Mouse (Mus musculus) adrenal gland, adult 8-10 months (tissue): ENCODE measurements around the gene Gm37240. TPM values are rescaled to one million over a fixed set of nuclear protein-coding genes. Genes with fewer than 3 reads are reported as not detected.

Experiments
- DNase-seq: peaks from one replicate; pipeline ENCODE4 v3.0.0; 2022
- total RNA-seq, 4 experiments: library from RNA; stranded (reverse); gene quantifications; 2 replicates each; pipeline ENCODE4 v1.2.4; 2022

Gm37240 gene
- total RNA-seq, 4 experiments from 2014 or later = 5.4 to 9.8 (median 7.2) TPM

- no peak for DNase-seq
These were observed 1249.3 kb downstream of the Gm37240 start for GRCm38 (mm10) chr3:84637890-84638578.

GRCm38 (mm10) chr3:84637095-84637494 is 1250.2 kb downstream of the Gm37240 start:
- DNase-seq = no peak

GRCm38 (mm10) chr3:84631586-84631985 is 1255.7 kb downstream of the Gm37240 start:
- no peak for DNase-seq

GRCm38 (mm10) chr3:84622026-84622425 is 1265.3 kb downstream of the Gm37240 start:
- no peak for DNase-seq

GRCm38 (mm10) chr3:84619725-84620124 is 1267.6 kb downstream of the Gm37240 start:
- DNase-seq = no peak

GRCm38 (mm10) chr3:84619056-84619455 is 1268.3 kb downstream of the Gm37240 start:
- no peak for DNase-seq

- DNase-seq = no peak
These were observed 1268.7 kb downstream of the Gm37240 start for GRCm38 (mm10) chr3:84618627-84619026.

GRCm38 (mm10) chr3:84615856-84616225 is 1271.5 kb downstream of the Gm37240 start:
- no peak for DNase-seq

GRCm38 (mm10) chr3:84615050-84615855 is 1272.1 kb downstream of the Gm37240 start:
- DNase-seq = no peak

GRCm38 (mm10) chr3:84610183-84610710 is 1277.1 kb downstream of the Gm37240 start:
- no peak for DNase-seq

- DNase-seq = no peak
These were observed 1284.1 kb downstream of the Gm37240 start for GRCm38 (mm10) chr3:84603212-84603611.

GRCm38 (mm10) chr3:84602759-84603158 is 1284.6 kb downstream of the Gm37240 start:
- DNase-seq = no peak

- DNase-seq = no peak
These were observed 1285.3 kb downstream of the Gm37240 start for GRCm38 (mm10) chr3:84601870-84602495.

- no peak for DNase-seq
These were observed 1288.6 kb downstream of the Gm37240 start for GRCm38 (mm10) chr3:84598756-84599155.

- no peak for DNase-seq
These were observed 1289.2 kb downstream of the Gm37240 start for GRCm38 (mm10) chr3:84597996-84598734.

GRCm38 (mm10) chr3:84595677-84596234 is 1291.6 kb downstream of the Gm37240 start:
- no peak for DNase-seq

- DNase-seq = no peak
These were observed 1292.2 kb downstream of the Gm37240 start for GRCm38 (mm10) chr3:84594894-84595676.

- DNase-seq = no peak
These were observed 1294.0 kb downstream of the Gm37240 start, which contains the start of gene Tigd4 for GRCm38 (mm10) chr3:84593274-84593673. Gene Tigd4 (plus strand): TSS chr3:84593574.

GRCm38 (mm10) chr3:84586736-84587135 is 1300.6 kb downstream of the Gm37240 start:
- no peak for DNase-seq

GRCm38 (mm10) chr3:84582913-84583276 is 1304.4 kb downstream of the Gm37240 start:
- no peak for DNase-seq
